Mouse (Mus musculus) intestine, postnatal 0 days (tissue): ENCODE results near the gene Zfp791. TPM values are rescaled to one million over a fixed set of nuclear protein-coding genes. Genes with fewer than 3 reads are reported as not detected.
A peak's percentile ranks its signal among the peaks of the same experiment; 100 is the strongest.

ENCODE experiments used
- ATAC-seq: fragments of 200-750 bp; cut with Nextera tagmentation; 2 replicates; pipeline ENCODE4 v1.8.0; 2017; ENCODE audit warnings: mild to moderate bottlenecking, moderate TSS enrichment, moderate library complexity
- H3K27ac ChIP-seq: fragments of 300-500 bp; sonication (generic); 2 replicates; pipeline ENCODE4 v1.5.1; 2014; ENCODE audit warnings: mild to moderate bottlenecking, low read depth, low read length, moderate library complexity
- H3K27me3 ChIP-seq: fragments of 300-500 bp; sonication (generic); replicated peaks from 2 replicates; pipeline ENCODE4 v1.6.1; 2014; ENCODE audit warnings: low read length, mixed read lengths; ENCODE audit not compliant: control insufficient read depth, insufficient read depth
- H3K36me3 ChIP-seq: fragments of 300-500 bp; sonication (generic); 2 replicates; pipeline ENCODE4 v1.6.1; 2014; ENCODE audit warnings: mild to moderate bottlenecking, moderate library complexity; ENCODE audit not compliant: control insufficient read depth, insufficient read depth
- H3K4me1 ChIP-seq: fragments of 300-500 bp; sonication (generic); replicated peaks from 2 replicates; pipeline ENCODE4 v1.6.1; 2014; ENCODE audit warnings: antibody characterized with exemption, low read length, mixed read lengths; ENCODE audit not compliant: control insufficient read depth, insufficient read depth
- H3K4me2 ChIP-seq: fragments of 300-500 bp; sonication (generic); replicated peaks from 2 replicates; pipeline ENCODE4 v1.6.1; 2014; ENCODE audit warnings: low read depth, mild to moderate bottlenecking, moderate library complexity
- H3K4me3 ChIP-seq: fragments of 300-500 bp; sonication (generic); 2 replicates; pipeline ENCODE4 v1.5.1; 2014; ENCODE audit warnings: low read depth, low read length
- H3K9ac ChIP-seq: fragments of 300-500 bp; sonication (generic); 2 replicates; pipeline ENCODE4 v1.6.1; 2014; ENCODE audit warnings: mild to moderate bottlenecking, low read depth, low read length
- H3K9me3 ChIP-seq: fragments of 300-500 bp; sonication (generic); 2 replicates; pipeline ENCODE4 v1.6.1; 2016; ENCODE audit warnings: mixed run types; ENCODE audit not compliant: control insufficient read depth
- CTCF ChIP-seq: sonication (generic); IDR thresholded peaks from 2 replicates; pipeline ENCODE4 v1.5.1; 2016; ENCODE audit warnings: low read depth, mild to moderate bottlenecking, control low read depth, antibody characterized with exemption, moderate library complexity
- WGBS: fragments of 180-500 bp; shearing (Covaris S2); extraction: QIAGEN DNeasy Blood & Tissue Kit; methylation state at CpG from one replicate; pipeline ENCODE4 v1.1.7; 2014; 5-methylcytosine and 5-hydroxymethylcytosine counted together
- polyA plus RNA-seq: library from polyadenylated mRNA; unstranded; fragments of >200 nt; fragmentation: Nextera tagmentation; extraction: Ambion mirVana; gene quantifications from 2 replicates; pipeline ENCODE4 v1.2.1, GENCODE M21; 2015

Gene Zfp791
- polyA plus RNA-seq, 1 experiment from 2014 or later, result 1.4 TPM

DNA sequence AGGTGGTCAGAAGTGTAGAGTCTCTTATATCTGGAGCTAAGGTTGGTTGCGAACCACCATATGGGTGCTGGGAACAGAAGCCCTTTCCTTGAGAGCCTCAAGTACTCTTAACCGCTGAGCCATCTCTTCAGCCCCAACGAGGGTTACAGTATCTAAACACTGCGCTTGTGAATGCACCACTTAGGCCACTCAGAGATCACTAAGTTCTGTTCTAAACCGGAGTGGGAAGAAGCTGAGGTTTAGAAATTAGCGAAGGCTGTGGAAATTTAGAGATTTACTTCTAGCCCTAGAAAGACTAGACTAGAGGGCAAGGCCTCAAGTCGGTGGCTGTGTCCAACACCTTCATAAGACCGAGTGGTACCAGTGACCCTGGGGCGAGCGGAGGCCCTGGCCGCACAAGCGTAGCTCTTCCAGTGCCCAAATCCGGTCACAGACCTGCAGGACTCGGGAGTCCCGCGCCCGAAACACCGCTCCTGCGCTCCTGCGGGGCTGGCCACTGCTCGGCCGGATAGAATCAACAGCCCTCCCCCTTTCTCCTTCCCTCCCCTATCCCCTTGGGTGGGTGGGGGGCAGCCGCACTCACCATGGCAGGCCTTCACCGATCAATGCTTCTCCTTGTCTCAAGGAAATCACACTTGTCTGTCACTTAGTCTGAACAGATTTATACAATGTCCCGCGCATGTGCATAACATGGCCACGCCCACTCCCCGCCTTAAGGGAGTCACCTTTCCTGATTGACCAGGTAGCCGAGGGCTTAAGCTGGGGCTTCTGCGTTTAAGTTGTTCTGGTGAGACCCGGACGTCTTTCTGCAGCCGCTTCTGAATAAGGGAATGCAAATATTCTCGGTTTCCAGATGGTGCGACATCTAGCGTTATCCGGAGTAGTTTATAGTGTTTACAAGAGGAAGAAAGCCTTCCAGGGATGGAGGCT, 3.6 kb downstream of the Zfp791 start:
- 5% methylated on average over 37 of the region's 37 CpGs for WGBS
- ATAC-seq, result peak; percentile 80
- Histone ChIP-seq H3K27me3 (no peaks in the 10 kb centered on the region), H3K36me3 (no peaks in the 10 kb centered on the region), H3K4me3 (peak overlapping the region; percentile 55), H3K4me2 (peak overlapping the region; percentile 75), H3K9me3 (no peaks in the 10 kb centered on the region), H3K9ac (peak overlapping the region; percentile 56), H3K27ac (no peak overlapping the region), H3K4me1 (no peaks in the 10 kb centered on the region)
- TF ChIP-seq CTCF, result peak; percentile 65

DNA sequence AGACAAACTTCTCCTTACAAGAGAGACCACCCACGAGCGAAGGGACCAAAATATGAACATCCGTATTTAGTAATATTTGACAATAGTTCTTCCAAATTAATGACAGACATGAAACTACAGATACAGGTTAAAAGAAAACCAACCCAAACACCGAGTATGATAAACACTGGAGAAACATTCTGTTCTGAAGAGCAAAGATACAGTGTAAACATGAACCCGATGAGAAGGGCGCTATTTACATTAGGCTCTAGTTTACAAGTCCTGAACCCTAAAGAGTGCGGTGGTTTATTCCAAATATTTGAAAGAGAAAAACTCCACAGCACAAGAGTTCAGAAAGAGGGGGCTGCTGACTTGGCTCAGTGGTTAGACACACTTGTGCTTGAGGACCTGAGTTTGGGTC, 5.9 kb downstream of the Zfp791 start:
- Histone ChIP-seq H3K4me1 (no peaks in the 10 kb centered on the region), H3K36me3 (peaks cover 5% of the 10 kb centered on the region; the same call in 1 of the 2 replicates), H3K4me2 (no peak overlapping the region), H3K9ac (no peak overlapping the region), H3K4me3 (no peak overlapping the region), H3K27ac (no peak overlapping the region), H3K9me3 (no peaks in the 10 kb centered on the region), H3K27me3 (no peaks in the 10 kb centered on the region)
- ATAC-seq, result no peak
- TF ChIP-seq CTCF, result no peak
- 59% methylated on average over 7 of the region's 7 CpGs for WGBS

DNA sequence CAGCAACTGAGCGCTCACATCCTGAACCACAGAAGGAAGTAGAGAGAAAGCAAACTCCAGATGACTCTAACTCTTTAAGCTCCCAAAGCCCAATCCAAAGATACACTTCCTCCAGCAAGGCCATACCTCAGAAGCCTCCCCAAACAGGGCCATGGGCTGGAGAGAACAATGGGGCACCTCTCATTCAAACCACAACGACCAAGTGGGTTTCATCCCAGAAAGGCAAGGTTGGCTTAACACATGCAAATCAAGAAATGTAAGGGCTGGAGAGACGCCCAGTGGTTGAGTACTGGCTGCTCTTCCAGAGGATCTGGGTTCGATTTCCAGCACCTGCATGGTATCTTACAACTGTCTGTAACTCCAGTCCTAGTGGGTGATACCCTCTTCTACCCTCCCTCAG, 7.4 kb downstream of the Zfp791 start:
- WGBS, result 89% methylated on average over 4 of the region's 4 CpGs
- TF ChIP-seq CTCF, result no peak

DNA sequence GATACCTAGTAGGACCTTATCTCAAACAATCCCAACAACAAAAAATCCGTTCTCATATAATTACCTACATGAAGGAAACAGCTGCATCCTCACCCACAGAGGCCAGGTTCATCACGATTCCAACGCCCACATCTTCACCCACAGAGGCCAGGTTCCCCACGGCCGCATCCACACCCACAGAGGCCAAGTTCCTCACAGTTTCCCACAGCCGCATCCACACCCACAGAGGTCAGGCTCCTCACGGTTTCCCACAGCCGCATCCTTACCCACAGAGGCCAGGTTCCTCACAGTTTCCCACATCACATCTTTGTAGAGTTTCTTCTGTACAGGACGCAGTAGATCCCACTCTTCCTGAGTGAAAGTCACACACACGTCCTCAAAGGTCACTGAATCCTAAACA, 9.7 kb downstream of the Zfp791 start:
- Histone ChIP-seq H3K4me3 (no peak overlapping the region), H3K9me3 (no peaks in the 10 kb centered on the region), H3K36me3 (peaks cover 29% of the 10 kb centered on the region), H3K27me3 (no peaks in the 10 kb centered on the region), H3K9ac (no peak overlapping the region), H3K27ac (no peak overlapping the region), H3K4me1 (no peaks in the 10 kb centered on the region), H3K4me2 (no peak overlapping the region)
- no peak for TF ChIP-seq CTCF
- WGBS, result 96% methylated on average over 10 of the region's 10 CpGs
- ATAC-seq, result no peak

More for the DNA sequence above, 7.4 kb downstream of the Zfp791 start:
- no peaks in the 10 kb centered on the region for H3K4me1 ChIP-seq
- peaks cover 19% of the 10 kb centered on the region for H3K36me3 ChIP-seq
- H3K9ac ChIP-seq, result no peak overlapping the region
- H3K27ac ChIP-seq, result no peak overlapping the region
- H3K4me2 ChIP-seq, result no peak overlapping the region
- no peaks in the 10 kb centered on the region for H3K9me3 ChIP-seq
- no peak overlapping the region for H3K4me3 ChIP-seq
- ATAC-seq, result no peak
- H3K27me3 ChIP-seq, result no peaks in the 10 kb centered on the region

DNA sequence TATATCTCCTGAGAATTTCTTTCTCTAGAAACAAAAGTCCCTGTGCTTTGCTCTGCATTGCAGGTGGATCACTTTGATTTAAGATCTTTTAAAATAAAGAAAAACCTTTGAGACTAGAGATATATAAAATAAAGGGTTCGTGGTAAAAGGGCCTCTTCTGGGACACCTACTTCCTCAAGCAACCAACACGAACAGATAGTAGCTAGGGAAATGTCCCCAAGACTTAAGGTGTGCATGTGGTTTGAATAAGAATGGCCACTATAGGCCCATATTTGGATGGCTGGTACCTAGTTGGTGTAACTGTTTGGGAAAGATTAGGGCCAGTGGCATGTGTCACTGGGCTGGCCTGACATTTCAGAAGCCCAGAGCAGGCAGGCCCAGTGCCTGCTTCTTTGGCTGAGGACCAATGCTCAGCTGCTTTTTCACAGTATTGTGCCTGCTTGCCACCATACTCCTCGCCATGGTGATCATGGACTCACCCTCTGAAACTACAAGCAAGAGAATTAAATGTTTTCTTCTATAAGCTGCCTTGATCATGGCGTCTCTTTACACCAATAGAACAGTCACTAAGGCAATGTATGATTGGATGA, 22.7 kb downstream of the Zfp791 start:
- WGBS, result 87% methylated on average over 4 of the region's 4 CpGs
- no peak overlapping the region for H3K27ac ChIP-seq

DNA sequence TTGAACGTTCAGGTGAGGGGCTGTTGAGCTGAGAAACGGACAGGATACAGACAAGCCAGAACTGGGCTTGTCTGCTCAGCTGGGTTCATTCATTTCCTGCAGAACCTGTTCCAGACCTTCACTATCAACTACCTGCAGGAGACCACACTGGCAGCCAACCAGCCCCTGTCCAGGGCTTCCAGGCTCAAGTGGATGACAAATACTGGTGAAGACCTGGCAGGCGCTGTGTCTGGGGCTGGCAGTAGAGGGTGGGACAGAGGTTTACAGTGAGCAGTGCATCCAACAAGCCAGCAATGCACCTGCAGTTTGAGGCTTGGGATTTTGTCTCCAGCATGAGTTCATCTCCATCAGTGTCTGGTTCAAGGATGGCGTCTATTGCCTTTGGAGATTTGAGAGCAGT, 26.0 kb downstream of the Zfp791 start:
- Histone ChIP-seq H3K9me3 (no peaks in the 10 kb centered on the region), H3K4me2 (no peak overlapping the region), H3K4me3 (no peak overlapping the region), H3K36me3 (peaks cover 60% of the 10 kb centered on the region), H3K27me3 (no peaks in the 10 kb centered on the region), H3K4me1 (no peaks in the 10 kb centered on the region), H3K27ac (no peak overlapping the region), H3K9ac (no peak overlapping the region)
- no peak for TF ChIP-seq CTCF
- ATAC-seq, result no peak
- 84% methylated on average over 4 of the region's 4 CpGs for WGBS

More for the DNA sequence above, 22.7 kb downstream of the Zfp791 start:
- Histone ChIP-seq H3K9ac (no peak overlapping the region), H3K9me3 (no peaks in the 10 kb centered on the region), H3K4me1 (no peaks in the 10 kb centered on the region), H3K27me3 (no peaks in the 10 kb centered on the region), H3K36me3 (peaks cover 29% of the 10 kb centered on the region), H3K4me3 (no peak overlapping the region), H3K4me2 (no peak overlapping the region)
- TF ChIP-seq CTCF, result no peak
- ATAC-seq, result no peak
